Mouse (Mus musculus) bone marrow macrophage, adult 2 months (primary cell): ENCODE results near the gene Rtkn.

ENCODE experiments used
- CTCF ChIP-seq: IDR thresholded peaks from 2 replicates; pipeline ENCODE4 v1.5.1; 2012; ENCODE audit warnings: low read depth, mild to moderate bottlenecking, low read length, moderate library complexity
- POLR2A ChIP-seq: IDR thresholded peaks from 2 replicates; pipeline ENCODE4 v1.6.1; 2012; ENCODE audit warnings: mild to moderate bottlenecking, low read depth, low read length, borderline replicate concordance

GRCm38 (mm10) chr6:83121863-83122710, 13.2 kb upstream of the Rtkn start:
- TF ChIP-seq CTCF (no peak), POLR2A (no peak)
